Mouse (Mus musculus) CH12.LX (cell line): Measurements from ENCODE around the gene Fam183b. TPM values are rescaled to one million over a fixed set of nuclear protein-coding genes. Genes with fewer than 3 reads are reported as not detected.
"Not testable (repeated sequence)": the region's sequence is repeated elsewhere in the genome, so short reads cannot be mapped to it uniquely, and the experiment has no call there.

Experiments used
- DNase-seq: peaks from one replicate; pipeline ENCODE4 v3.0.0-alpha.2; 2013; ENCODE audit errors: extremely low read depth
- H3K27ac ChIP-seq: 2 replicates; pipeline ENCODE4 v1.5.1; 2012; ENCODE audit warnings: low read depth, mild to moderate bottlenecking, control low read depth, moderate library complexity; ENCODE audit not compliant: insufficient read depth
- H3K27me3 ChIP-seq: replicated peaks from 2 replicates; pipeline ENCODE3; 2012; ENCODE audit warnings: inconsistent platforms
- H3K36me3 ChIP-seq, 2 experiments: replicated peaks in 1 of 2; 2 replicates each; pipeline versions ENCODE3 to v1.6.1; 2012; ENCODE audit warnings: inconsistent platforms in 1 of 2, low read length in 1 of 2, mild to moderate bottlenecking in 1 of 2, mixed read lengths in 1 of 2, moderate library complexity in 1 of 2; ENCODE audit not compliant: control insufficient read depth in 1 of 2, insufficient read depth in 1 of 2
- H3K4me1 ChIP-seq, 2 experiments: 2 replicates each; pipeline ENCODE4 v1.6.1; 2012; ENCODE audit warnings: inconsistent platforms in 1 of 2, moderate library complexity in 1 of 2; ENCODE audit not compliant: insufficient read depth in 2 of 2, control insufficient read depth in 1 of 2
- H3K4me2 ChIP-seq: 2 replicates; pipeline ENCODE4 v1.6.1; 2012; ENCODE audit warnings: low read depth, mild to moderate bottlenecking, control low read depth; ENCODE audit not compliant: poor library complexity, insufficient read depth, severe bottlenecking
- H3K4me3 ChIP-seq, 3 experiments: fragments of 150-350 bp in 1 of 3; sonication (generic) in 1 of 3; replicated peaks in 1 of 3; 2 replicates each; pipeline versions ENCODE3 to v1.5.1; 2011 to 2012; ENCODE audit warnings: low read depth in 2 of 3, low read length in 2 of 3, mild to moderate bottlenecking in 2 of 3, moderate library complexity in 2 of 3, control low read depth in 1 of 3, improper control_type of control experiment in 1 of 3, inconsistent platforms in 1 of 3, mixed read lengths in 1 of 3; ENCODE audit not compliant: poor library complexity in 1 of 3
- H3K79me2 ChIP-seq: replicated peaks from 2 replicates; pipeline ENCODE4 v1.6.1; 2012; ENCODE audit warnings: mild to moderate bottlenecking, moderate library complexity; ENCODE audit not compliant: control insufficient read depth, poor library complexity, insufficient read depth, severe bottlenecking; ENCODE audit errors: extremely low read depth
- H3K9ac ChIP-seq: 2 replicates; pipeline ENCODE4 v1.6.1; 2012; ENCODE audit warnings: low read depth, mild to moderate bottlenecking, control low read depth, moderate library complexity; ENCODE audit not compliant: insufficient read depth
- H3K9me3 ChIP-seq: replicated peaks from 2 replicates; pipeline ENCODE3; 2012; ENCODE audit warnings: low read length, inconsistent platforms, mixed read lengths
- CTCF ChIP-seq, 2 experiments: IDR thresholded peaks in 1 of 2; conservative IDR thresholded peaks in 1 of 2; 2 replicates each; pipeline ENCODE4 v1.5.1; 2011 to 2012; ENCODE audit warnings: low read depth in 2 of 2, low read length in 2 of 2, improper control_type of control experiment in 1 of 2, inconsistent platforms in 1 of 2, mild to moderate bottlenecking in 1 of 2, moderate library complexity in 1 of 2
- JUN ChIP-seq: IDR thresholded peaks from 2 replicates; pipeline ENCODE4 v1.6.1; 2011; ENCODE audit warnings: low read depth, mild to moderate bottlenecking, low read length, improper control_type of control experiment, moderate library complexity; ENCODE audit not compliant: insufficient read depth
- JUND ChIP-seq: conservative IDR thresholded peaks from 2 replicates; pipeline ENCODE4 v1.6.1; 2011; ENCODE audit warnings: low read depth, low read length, improper control_type of control experiment
- KAT2A ChIP-seq: IDR thresholded peaks from 2 replicates; pipeline ENCODE4 v1.6.1; 2012; ENCODE audit warnings: low read length, improper control_type of control experiment, inconsistent platforms; ENCODE audit not compliant: insufficient replicate concordance
- MAX ChIP-seq: IDR thresholded peaks from 2 replicates; pipeline ENCODE4 v1.6.1; 2011; ENCODE audit warnings: low read length, improper control_type of control experiment
- MXI1 ChIP-seq: IDR thresholded peaks from 2 replicates; pipeline ENCODE4 v1.6.1; 2011; ENCODE audit warnings: mild to moderate bottlenecking, low read depth, low read length, improper control_type of control experiment
- PAX5 ChIP-seq: IDR thresholded peaks from 2 replicates; pipeline ENCODE4 v1.6.1; 2012; ENCODE audit warnings: low read length, inconsistent platforms, mixed read lengths
- RAD21 ChIP-seq: IDR thresholded peaks from 2 replicates; pipeline ENCODE4 v1.6.1; 2011; ENCODE audit warnings: low read depth, mild to moderate bottlenecking, low read length, improper control_type of control experiment, moderate library complexity
- SMC3 ChIP-seq: IDR thresholded peaks from 2 replicates; pipeline ENCODE4 v1.6.1; 2011; ENCODE audit warnings: low read depth, low read length, improper control_type of control experiment
- TCF12 ChIP-seq: IDR thresholded peaks from 2 replicates; pipeline ENCODE4 v1.6.1; 2014; ENCODE audit warnings: low read depth, mild to moderate bottlenecking, inconsistent platforms, low read length, improper control_type of control experiment
- ZC3H11A ChIP-seq: IDR thresholded peaks from 2 replicates; pipeline ENCODE4 v1.6.1; 2012; ENCODE audit warnings: low read depth, mild to moderate bottlenecking, inconsistent platforms, low read length, improper control_type of control experiment
- ZMIZ1 ChIP-seq: IDR thresholded peaks from 2 replicates; pipeline ENCODE4 v1.6.1; 2012; ENCODE audit warnings: low read depth, mild to moderate bottlenecking, inconsistent platforms, low read length, improper control_type of control experiment
- dilution Hi-C: fragments of 300-500 bp; cut with MboI; formaldehyde crosslinking; loops from 2 replicates; pipeline ENCODE4 v1.14.3; 2020; ENCODE audit warnings: low sequenced_read_pairs; ENCODE audit not compliant: extremely low pct_unique_long_range_greater_than_20kb, extremely low pct_ligation_motif_present
- in situ Hi-C: fragments of 300-500 bp; cut with MboI; formaldehyde crosslinking; loops from 3 replicates; pipeline ENCODE4 v1.14.3; 2019; ENCODE audit warnings: low sequenced_read_pairs, low pct_ligation_motif_present, low pct_unique_long_range_greater_than_20kb, mixed read lengths
- polyA plus RNA-seq: library from polyadenylated mRNA; unstranded; fragments of >175 nt; gene quantifications from 2 replicates; pipeline ENCODE4 v1.2.1, GENCODE M21; 2012; ENCODE audit warnings: low read depth; ENCODE audit not compliant: insufficient read length
- total RNA-seq, 2 experiments: library from RNA; depleted of rRNA; stranded (reverse); fragments of 300-350 nt in 1 of 2; fragments of >200 nt in 1 of 2; gene quantifications; 2 replicates each; pipeline ENCODE4 v1.2.3; 2012 to 2014

The Fam183b gene
- total and polyA plus RNA-seq, 3 experiments, result 0.72 TPM; not detected in 2

DNA sequence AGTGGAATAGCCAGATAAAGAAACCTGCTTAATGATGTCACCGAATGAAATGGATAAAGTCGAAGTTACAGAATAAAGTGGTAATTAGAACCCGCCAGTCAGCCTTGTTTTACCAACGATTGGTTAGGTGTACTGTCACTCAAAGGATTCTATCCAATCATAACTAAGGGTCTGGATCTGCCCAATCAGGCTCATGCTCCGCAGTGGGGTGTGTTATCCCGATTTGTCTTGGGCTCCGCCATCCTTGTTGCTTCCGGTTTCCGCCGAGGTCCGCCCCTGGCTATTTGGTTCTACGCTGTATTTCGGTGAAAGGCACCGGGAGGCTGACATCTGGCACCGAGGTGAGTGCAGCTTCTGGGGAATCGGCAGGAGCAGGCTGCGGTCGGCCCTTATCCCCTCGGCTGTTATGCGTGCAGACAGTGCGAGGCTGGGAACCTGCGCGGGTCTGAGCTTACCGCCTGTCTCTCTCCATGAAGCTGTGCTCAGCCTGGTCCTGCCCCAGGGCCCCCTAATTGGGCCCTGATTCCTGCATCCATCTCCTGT lies 45.2 kb upstream of the Fam183b start, which contains the start of gene Gm12258 (continued):
- TF ChIP-seq ZMIZ1, result no peak
- TF ChIP-seq KAT2A, result no peak
- TF ChIP-seq PAX5, result no peak
- peak; percentile 55; the same call in 1 of the 2 replicates for TF ChIP-seq JUND
- peak; percentile 85 for TF ChIP-seq MAX
- no peak for TF ChIP-seq RAD21
- TF ChIP-seq CTCF (conservative IDR thresholded peaks at IDR 0.05 in 1 of 2, IDR thresholded peaks at IDR 0.05 in 1 of 2; ENCODE audit: low read depth in 2 of 2, low read length in 2 of 2), result no peak
- peak; percentile 33; the same call in 1 of the 2 replicates for TF ChIP-seq MXI1
- TF ChIP-seq JUN, result peak; percentile 28; the same call in 1 of the 2 replicates
- TF ChIP-seq ZC3H11A, result no peak
- TF ChIP-seq TCF12, result peak; percentile 81; the same call in 1 of the 2 replicates
- no peak for TF ChIP-seq SMC3
- TF ChIP-seq, all 38 proteins: peak for 18

DNA sequence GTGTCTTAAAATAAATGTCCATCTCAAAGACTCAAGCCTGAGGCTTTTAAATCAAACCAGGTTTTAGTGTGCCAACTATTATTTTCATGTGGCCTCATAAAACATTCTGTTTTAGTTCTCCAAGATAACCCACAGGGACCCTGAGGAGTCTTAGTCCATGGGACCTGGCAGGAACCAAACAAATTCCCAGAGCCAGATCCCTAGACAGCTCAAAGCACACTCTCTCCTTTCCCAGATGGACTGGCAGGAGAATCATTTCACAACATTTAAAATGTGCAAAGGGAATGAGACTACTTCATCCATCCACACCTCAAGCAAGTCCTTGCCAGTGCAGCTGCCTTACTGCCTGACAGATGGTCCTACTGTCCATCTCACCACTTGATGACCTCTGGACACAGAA lies 37.2 kb upstream of the Fam183b start, which contains the start of gene Olfr311:
TSS of gene Olfr311 (plus strand) at position 301 of the 400 bp plus-strand sequence.
- in situ Hi-C loops, result not testable (repeated sequence)

DNA sequence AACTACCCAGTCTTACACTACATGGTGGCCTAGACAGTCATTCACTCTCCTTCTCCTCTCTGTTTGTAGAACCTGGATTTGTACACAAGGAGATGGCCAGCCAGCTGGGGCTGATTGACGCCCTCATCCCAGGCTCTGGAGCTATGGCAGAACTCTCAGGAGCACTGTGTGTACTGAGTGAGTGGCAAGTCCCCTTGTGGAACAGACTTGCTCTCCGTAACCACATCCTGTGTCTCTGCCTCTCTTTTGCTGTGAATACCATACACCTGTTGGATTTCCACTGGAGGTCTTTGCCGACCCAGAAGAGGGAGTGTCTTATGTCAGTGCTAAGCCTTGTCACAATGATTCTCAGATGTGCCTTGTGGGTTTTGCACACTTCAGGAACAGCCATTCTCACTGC lies 30.8 kb upstream of the Fam183b start:
- peaks cover 22% of the 10 kb centered on the region for H3K27me3 ChIP-seq
- H3K4me1 ChIP-seq, H3K27ac ChIP-seq, H3K9me3 ChIP-seq, in situ Hi-C loops, H3K4me3 ChIP-seq, H3K9ac ChIP-seq, DNase-seq, H3K36me3 ChIP-seq, H3K79me2 ChIP-seq, dilution Hi-C loops, H3K4me2 ChIP-seq: not testable (repeated sequence)

More for the DNA sequence above, 37.2 kb upstream of the Fam183b start, which contains the start of gene Olfr311:
- H3K4me3 ChIP-seq, dilution Hi-C loops, H3K4me2 ChIP-seq, DNase-seq, H3K36me3 ChIP-seq, H3K4me1 ChIP-seq, H3K9me3 ChIP-seq, H3K27ac ChIP-seq, H3K9ac ChIP-seq, H3K79me2 ChIP-seq: not testable (repeated sequence)
- H3K27me3 ChIP-seq, result peaks cover 28% of the 10 kb centered on the region
